ENCODE assay signal across 15 mouse cellular contexts in genomic region chr10:99029844-99030243, GRCm38 (mm10).
"Had no signal": no experiment of that assay in that cellular context is flagged by ENCODE, and none has a peak within 500 bp of the region (broad histone marks: within the 10 kb centered on the region; RNA-seq: fewer than 3 reads in every experiment).

No protein-coding gene starts in this region.

- ATAC-seq: intestine, embryonic 15.5 days; midbrain, embryonic 13.5 days; midbrain, embryonic 16.5 days had no signal

- DNase-seq: kidney, adult 11 months; kidney, adult 8-10 months; kidney, postnatal 10 days; kidney, postnatal 36 days; lung, adult 18-20 months; lung, postnatal 10 days; lung, postnatal 36 days; retina, postnatal 1 day; right cerebral cortex, postnatal 4 days; thymus, adult 2 months; thymus, postnatal 14 days; thymus, postnatal 4 days had no signal
